Mouse (Mus musculus) stomach, postnatal 0 days (tissue): ENCODE measurements around the gene Prdx5. TPM values are rescaled to one million over a fixed set of nuclear protein-coding genes. Genes with fewer than 3 reads are reported as not detected.

Source experiments
- ATAC-seq: fragments of 200-750 bp; cut with Nextera tagmentation; 2 replicates; pipeline ENCODE4 v1.8.0; 2017; ENCODE audit not compliant: low FRiP score, low TSS enrichment
- DNase-seq: peaks from one replicate; pipeline ENCODE4 v3.0.0-alpha.2; 2016; ENCODE audit warnings: low spot score
- H3K27ac ChIP-seq: fragments of 300-500 bp; sonication (generic); replicated peaks from 2 replicates; pipeline ENCODE4 v1.5.1; 2014; ENCODE audit warnings: mild to moderate bottlenecking, control low read depth
- H3K27me3 ChIP-seq: fragments of 300-500 bp; sonication (generic); 2 replicates; pipeline ENCODE4 v1.6.1; 2014; ENCODE audit warnings: low read length; ENCODE audit not compliant: control insufficient read depth, insufficient read depth
- H3K36me3 ChIP-seq: fragments of 300-500 bp; sonication (generic); 2 replicates; pipeline ENCODE4 v1.6.1; 2014; ENCODE audit warnings: low read length, mixed read lengths; ENCODE audit not compliant: control insufficient read depth, insufficient read depth
- H3K4me1 ChIP-seq: fragments of 300-500 bp; sonication (generic); replicated peaks from 2 replicates; pipeline ENCODE4 v1.6.1; 2014; ENCODE audit warnings: antibody characterized with exemption; ENCODE audit not compliant: control insufficient read depth, insufficient read depth
- H3K4me2 ChIP-seq: fragments of 300-500 bp; sonication (generic); replicated peaks from 2 replicates; pipeline ENCODE4 v1.6.1; 2014; ENCODE audit warnings: low read depth, mild to moderate bottlenecking, control low read depth, moderate library complexity
- H3K4me3 ChIP-seq: fragments of 300-500 bp; sonication (generic); 2 replicates; pipeline ENCODE4 v1.5.1; 2014; ENCODE audit warnings: low read depth, low read length, control low read depth
- H3K9ac ChIP-seq: fragments of 300-500 bp; sonication (generic); 2 replicates; pipeline ENCODE4 v1.6.1; 2014; ENCODE audit warnings: mild to moderate bottlenecking, low read length, control low read depth, mixed read lengths
- H3K9me3 ChIP-seq: fragments of 300-500 bp; sonication (generic); 2 replicates; pipeline ENCODE4 v1.6.1; 2016; ENCODE audit warnings: low read length; ENCODE audit not compliant: control insufficient read depth
- CTCF ChIP-seq: IDR thresholded peaks from 2 replicates; pipeline ENCODE4 v1.5.1; 2016; ENCODE audit warnings: antibody characterized with exemption, low read depth, mild to moderate bottlenecking, moderate library complexity
- EP300 ChIP-seq: optimal IDR thresholded peaks from 2 replicates; pipeline ENCODE3; 2016; ENCODE audit warnings: antibody characterized with exemption
- WGBS: fragments of 180-500 bp; shearing (Covaris S2); extraction: QIAGEN DNeasy Blood & Tissue Kit; methylation state at CpG from one replicate; pipeline ENCODE4 v1.1.7; 2014; 5-methylcytosine and 5-hydroxymethylcytosine counted together
- polyA plus RNA-seq: library from polyadenylated mRNA; unstranded; fragments of >200 nt; fragmentation: Nextera tagmentation; extraction: Ambion mirVana; gene quantifications from 2 replicates; pipeline ENCODE4 v1.2.1, GENCODE M21; 2015

Gene Prdx5
- polyA plus RNA-seq, 1 experiment from 2014 or later = 537 TPM

DNA sequence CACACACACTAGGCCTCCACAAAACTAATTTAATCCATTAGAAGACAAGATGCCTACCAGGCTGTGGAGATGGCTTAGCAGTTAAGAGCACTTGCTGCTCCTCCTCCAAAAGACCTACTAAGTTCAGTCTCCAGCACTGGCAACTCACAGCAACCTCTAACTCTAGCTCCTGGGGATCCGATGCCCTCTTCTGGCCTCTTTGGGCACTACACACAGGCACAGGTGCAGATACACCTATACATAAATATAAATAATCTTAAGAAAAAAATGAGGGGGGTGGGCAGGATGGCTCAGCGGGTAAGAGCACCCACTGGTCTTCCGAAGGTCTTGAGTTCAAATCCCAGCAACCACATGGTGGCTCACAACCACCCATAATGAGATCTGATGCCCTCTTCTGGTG lies 26.4 kb upstream of the Prdx5 start:
- 15% methylated on average over 3 of the region's 3 CpGs for WGBS
- H3K27me3 ChIP-seq = peaks cover 10% of the 10 kb centered on the region
- TF ChIP-seq EP300 = no peak
- TF ChIP-seq CTCF = peak; percentile 68
- no peak overlapping the region for H3K9ac ChIP-seq
- H3K9me3 ChIP-seq = no peaks in the 10 kb centered on the region
- no peak overlapping the region for H3K4me2 ChIP-seq
- DNase-seq (peak; percentile 55), ATAC-seq (no peak)
- no peak overlapping the region for H3K4me3 ChIP-seq
- no peaks in the 10 kb centered on the region for H3K36me3 ChIP-seq
- peaks cover 5% of the 10 kb centered on the region; the same call in 1 of the 2 replicates for H3K4me1 ChIP-seq
- no peak overlapping the region for H3K27ac ChIP-seq

GRCm38 (mm10) chr19:6934195-6934977 lies 24.5 kb upstream of the Prdx5 start, which contains the start of gene Kcnk4:
Gene Kcnk4 (minus strand): TSS chr19:6934515.
- H3K27ac ChIP-seq = no peak within 1 kb of the TSS
- no peaks in the 10 kb centered on the region for H3K4me1 ChIP-seq
- WGBS = 17% methylated on average over 23 of the region's 23 CpGs
- peak within 1 kb of the TSS; percentile 76 for H3K4me2 ChIP-seq
- peak within 1 kb of the TSS; percentile 58 for H3K9ac ChIP-seq
- TF ChIP-seq EP300 (no peak), CTCF (no peak)
- DNase-seq (no peak), ATAC-seq (0 out of 2 replicates have a peak, but pooled peaks have one; percentile 9)
- peaks cover 10% of the 10 kb centered on the region for H3K27me3 ChIP-seq
- H3K4me3 ChIP-seq = peak within 1 kb of the TSS; percentile 44
- no peaks in the 10 kb centered on the region for H3K9me3 ChIP-seq
- no peaks in the 10 kb centered on the region for H3K36me3 ChIP-seq

DNA sequence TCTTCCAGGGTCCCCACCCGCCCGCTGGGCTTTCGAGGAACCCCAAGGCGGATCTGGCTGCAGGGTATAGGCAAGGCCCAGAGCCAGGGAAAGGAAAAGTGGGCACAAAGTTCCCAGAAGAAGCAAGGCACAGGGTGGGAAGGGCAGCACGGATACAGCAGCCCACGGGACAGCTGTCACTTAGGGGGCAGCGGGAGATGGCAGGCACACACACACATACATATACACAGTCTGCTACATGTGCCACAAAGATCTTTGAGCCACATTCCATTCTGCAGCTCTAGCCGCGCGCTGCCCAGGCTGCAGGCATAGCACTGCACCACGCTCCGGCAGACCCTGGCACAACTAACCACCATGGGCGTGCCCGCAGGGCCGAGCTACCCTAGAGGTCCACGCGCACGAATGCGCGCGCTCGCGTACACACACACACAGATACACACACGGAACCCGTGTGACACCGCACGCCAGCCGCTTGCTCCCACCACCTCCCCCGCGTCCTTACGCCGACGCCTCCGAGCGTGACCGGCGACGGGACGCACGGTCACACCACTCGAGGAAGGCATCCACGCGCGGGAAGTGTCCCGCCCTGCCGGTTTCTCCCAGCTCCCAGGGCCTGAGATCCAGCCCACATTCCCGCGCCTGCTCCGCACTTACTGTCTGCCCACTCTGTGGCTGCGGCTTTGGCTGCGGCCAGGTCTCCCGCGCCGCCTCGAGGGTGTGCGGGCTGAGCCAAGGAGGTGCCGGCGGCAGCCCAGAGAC lies 23.7 kb upstream of the Prdx5 start:
- no peaks in the 10 kb centered on the region for H3K4me1 ChIP-seq
- H3K9me3 ChIP-seq = no peaks in the 10 kb centered on the region
- WGBS = 7% methylated on average over 55 of the region's 58 CpGs
- H3K27ac ChIP-seq = no peak overlapping the region
- ATAC-seq = peak; percentile 62
- DNase-seq = peak; percentile 57
- no peaks in the 10 kb centered on the region for H3K36me3 ChIP-seq
- peak overlapping the region; percentile 58 for H3K9ac ChIP-seq
- H3K4me3 ChIP-seq = peak overlapping the region; percentile 44
- peaks cover 10% of the 10 kb centered on the region for H3K27me3 ChIP-seq
- TF ChIP-seq EP300 (no peak), CTCF (no peak)
- peak overlapping the region; percentile 76 for H3K4me2 ChIP-seq

GRCm38 (mm10) chr19:6933102-6933435 lies 23.2 kb upstream of the Prdx5 start:
- Histone ChIP-seq H3K9me3 (no peaks in the 10 kb centered on the region), H3K36me3 (no peaks in the 10 kb centered on the region), H3K4me1 (no peaks in the 10 kb centered on the region), H3K27ac (no peak overlapping the region), H3K4me2 (no peak overlapping the region), H3K27me3 (peaks cover 10% of the 10 kb centered on the region), H3K9ac (no peak overlapping the region; the same call in 1 of the 2 replicates), H3K4me3 (no peak overlapping the region)
- 60% methylated on average over 4 of the region's 4 CpGs for WGBS
- DNase-seq (no peak), ATAC-seq (no peak)
- no peak for TF ChIP-seq CTCF
- no peak for TF ChIP-seq EP300

DNA sequence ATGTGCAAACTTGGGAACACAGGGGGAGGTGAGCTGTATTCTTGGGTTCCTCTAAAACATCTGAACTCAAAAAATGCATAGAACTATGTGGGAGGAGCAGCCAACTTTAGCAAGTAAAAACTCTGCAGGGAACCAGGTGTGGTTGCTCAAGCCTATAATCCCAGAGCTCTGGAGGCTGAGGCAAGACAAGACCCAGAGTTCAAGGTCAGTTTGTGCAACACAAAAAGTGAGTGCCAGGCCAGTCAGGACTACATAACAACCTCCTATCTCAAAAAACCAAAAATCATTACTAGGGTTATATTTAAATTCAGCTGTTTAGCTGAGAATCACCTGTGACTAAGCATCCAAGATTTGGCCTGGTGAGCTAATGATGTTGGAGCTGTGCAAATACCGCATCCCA lies 22.1 kb upstream of the Prdx5 start:
- ATAC-seq = no peak

More for the DNA sequence above, 22.1 kb upstream of the Prdx5 start:
- WGBS = 47% methylated on average over 1 of the region's 1 CpGs
- H3K27me3 ChIP-seq = peaks cover 10% of the 10 kb centered on the region
- H3K4me2 ChIP-seq = no peak overlapping the region
- no peaks in the 10 kb centered on the region for H3K36me3 ChIP-seq
- no peaks in the 10 kb centered on the region for H3K9me3 ChIP-seq
- no peak overlapping the region for H3K27ac ChIP-seq
- no peak overlapping the region for H3K9ac ChIP-seq
- DNase-seq = no peak
- no peaks in the 10 kb centered on the region for H3K4me1 ChIP-seq
- no peak for TF ChIP-seq EP300
- TF ChIP-seq CTCF = no peak
- no peak overlapping the region for H3K4me3 ChIP-seq
